Mouse (Mus musculus) forebrain, embryonic 13.5 days (tissue): ENCODE results near the gene Pibf1. TPM values are rescaled to one million over a fixed set of nuclear protein-coding genes. Genes with fewer than 3 reads are reported as not detected.

Experiments
- ATAC-seq: fragments of 200-750 bp; cut with Nextera tagmentation; 2 replicates; pipeline ENCODE4 v1.8.0; 2017
- H3K27ac ChIP-seq: fragments of 300-500 bp; sonication (generic); 2 replicates; pipeline ENCODE4 v1.5.1; 2015; ENCODE audit warnings: inconsistent platforms, mild to moderate bottlenecking, moderate library complexity
- H3K27me3 ChIP-seq: fragments of 300-500 bp; sonication (generic); 2 replicates; pipeline ENCODE4 v1.6.1; 2015; ENCODE audit warnings: mild to moderate bottlenecking, inconsistent platforms
- H3K36me3 ChIP-seq: fragments of 300-500 bp; sonication (generic); 2 replicates; pipeline ENCODE4 v1.6.1; 2015; ENCODE audit warnings: mild to moderate bottlenecking, inconsistent platforms; ENCODE audit not compliant: poor library complexity, severe bottlenecking
- H3K4me1 ChIP-seq: fragments of 300-500 bp; sonication (generic); 2 replicates; pipeline ENCODE4 v1.6.1; 2015; ENCODE audit warnings: inconsistent platforms
- H3K4me2 ChIP-seq: fragments of 300-500 bp; sonication (generic); 2 replicates; pipeline ENCODE4 v1.6.1; 2015; ENCODE audit warnings: inconsistent platforms, mild to moderate bottlenecking, moderate library complexity
- H3K4me3 ChIP-seq: fragments of 300-500 bp; sonication (generic); 2 replicates; pipeline ENCODE4 v1.5.1; 2015; ENCODE audit warnings: mild to moderate bottlenecking, inconsistent platforms
- H3K9ac ChIP-seq: fragments of 300-500 bp; sonication (generic); 2 replicates; pipeline ENCODE4 v1.6.1; 2015; ENCODE audit warnings: mild to moderate bottlenecking, inconsistent platforms
- H3K9me3 ChIP-seq: fragments of 300-500 bp; sonication (generic); replicated peaks from 2 replicates; pipeline ENCODE4 v1.6.1; 2016; ENCODE audit warnings: inconsistent platforms
- WGBS: fragments of 180-500 bp; shearing (Covaris S2); methylation state at CpG from one replicate; pipeline ENCODE4 v1.1.7; 2015; 5-methylcytosine and 5-hydroxymethylcytosine counted together
- polyA plus RNA-seq: library from polyadenylated mRNA; unstranded; fragments of >200 nt; fragmentation: Nextera tagmentation; extraction: Ambion mirVana; gene quantifications from 2 replicates; pipeline ENCODE4 v1.2.1, GENCODE M21; 2015

The Pibf1 gene
- polyA plus RNA-seq, 1 experiment from 2014 or later: 21.2 TPM

DNA sequence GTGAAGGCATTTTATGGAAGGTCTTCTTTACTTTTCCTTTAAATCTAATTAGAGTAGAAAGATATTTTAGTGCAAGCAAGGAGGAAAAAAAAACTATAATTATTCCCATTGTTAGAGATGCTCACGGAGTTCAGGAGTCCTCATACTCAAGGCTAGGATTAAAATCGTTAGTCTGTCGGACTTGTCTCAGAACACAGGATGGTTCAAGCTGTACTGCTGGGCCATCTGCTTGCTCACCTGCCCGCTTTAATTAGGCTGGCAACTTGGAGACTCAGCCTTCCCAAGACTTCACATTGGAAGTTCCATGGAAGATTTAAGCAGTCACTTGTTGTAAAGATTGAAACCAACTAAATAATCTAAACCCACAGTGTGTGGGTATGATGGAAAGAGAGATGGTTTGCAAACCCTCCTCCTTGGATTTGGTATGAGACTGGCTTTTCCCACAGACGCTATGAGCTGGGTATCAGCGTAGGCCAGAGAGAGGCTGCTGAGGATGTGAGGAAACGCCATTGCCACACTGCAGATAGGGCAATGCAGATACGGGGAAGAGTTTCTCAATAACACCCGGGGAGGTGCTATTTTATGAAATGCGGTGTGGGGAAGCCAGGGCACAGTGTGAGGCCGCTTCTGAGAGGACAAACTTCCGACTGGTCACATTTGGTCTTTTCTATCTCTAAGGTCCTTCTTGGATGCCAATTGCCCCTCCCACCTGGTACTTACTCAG lies 179.7 kb downstream of the Pibf1 start:
- Histone ChIP-seq H3K27me3 (no peaks in the 10 kb centered on the region), H3K9me3 (no peaks in the 10 kb centered on the region), H3K9ac (no peak overlapping the region), H3K27ac (no peak overlapping the region), H3K4me2 (no peak overlapping the region), H3K4me1 (peaks cover 4% of the 10 kb centered on the region; the same call in 1 of the 2 replicates), H3K36me3 (no peaks in the 10 kb centered on the region), H3K4me3 (no peak overlapping the region)
- 43% methylated on average over 12 of the region's 12 CpGs for WGBS
- ATAC-seq: no peak

DNA sequence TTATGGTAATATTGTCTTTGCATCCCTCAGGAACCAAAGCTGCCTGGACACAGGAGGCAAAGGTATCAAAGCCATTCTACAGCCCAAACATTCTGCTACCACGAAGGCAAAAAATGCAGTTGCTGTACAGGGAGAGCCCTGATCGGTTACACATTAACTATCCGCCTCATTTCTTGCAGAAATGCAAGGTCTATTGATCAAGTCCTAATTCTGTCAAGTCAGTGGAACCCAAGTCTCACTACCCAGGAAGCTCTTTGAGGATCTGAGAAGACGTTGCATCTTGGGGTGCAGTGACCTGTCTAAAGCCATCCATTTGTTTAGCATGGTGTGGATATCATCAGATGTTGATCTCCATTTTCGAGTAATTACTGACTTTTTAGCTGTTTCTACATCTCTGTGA lies 181.2 kb downstream of the Pibf1 start:
- no peaks in the 10 kb centered on the region for H3K27me3 ChIP-seq
- H3K9ac ChIP-seq: no peak overlapping the region
- no peak overlapping the region for H3K27ac ChIP-seq
- H3K4me2 ChIP-seq: no peak overlapping the region
- H3K36me3 ChIP-seq: no peaks in the 10 kb centered on the region
- WGBS: 83% methylated on average over 5 of the region's 5 CpGs
- peaks cover 4% of the 10 kb centered on the region; the same call in 1 of the 2 replicates for H3K4me1 ChIP-seq
- no peaks in the 10 kb centered on the region for H3K9me3 ChIP-seq
- ATAC-seq: no peak
- no peak overlapping the region for H3K4me3 ChIP-seq

DNA sequence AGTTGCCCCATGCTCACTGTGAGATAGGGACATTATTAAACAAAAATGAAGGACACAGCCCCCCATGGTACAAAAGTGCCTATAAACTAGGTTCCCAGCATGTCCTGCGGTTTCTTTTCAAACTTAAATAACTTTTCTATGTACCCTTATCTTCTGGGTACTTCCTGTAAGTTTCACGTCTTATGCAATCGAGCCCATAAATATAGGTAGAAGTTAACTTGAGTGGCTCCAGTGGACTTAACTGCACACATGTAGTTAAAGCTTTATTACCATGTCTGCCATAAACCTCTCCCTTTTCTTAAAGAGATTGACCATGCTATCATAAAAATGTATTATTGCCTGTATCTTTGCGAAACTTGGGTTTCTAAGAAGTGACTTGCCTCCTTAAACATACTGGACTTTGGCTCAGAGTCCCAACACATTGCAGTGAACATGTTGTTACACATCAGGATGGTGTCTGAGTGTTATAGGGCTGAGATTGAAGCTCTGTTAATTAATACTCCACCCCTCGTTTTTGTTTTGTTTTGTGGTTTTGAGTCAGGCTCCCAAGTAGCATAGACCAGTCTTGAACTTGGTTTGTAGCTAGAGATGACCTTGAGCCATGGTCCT lies 181.7 kb downstream of the Pibf1 start:
- no peak overlapping the region for H3K9ac ChIP-seq

DNA sequence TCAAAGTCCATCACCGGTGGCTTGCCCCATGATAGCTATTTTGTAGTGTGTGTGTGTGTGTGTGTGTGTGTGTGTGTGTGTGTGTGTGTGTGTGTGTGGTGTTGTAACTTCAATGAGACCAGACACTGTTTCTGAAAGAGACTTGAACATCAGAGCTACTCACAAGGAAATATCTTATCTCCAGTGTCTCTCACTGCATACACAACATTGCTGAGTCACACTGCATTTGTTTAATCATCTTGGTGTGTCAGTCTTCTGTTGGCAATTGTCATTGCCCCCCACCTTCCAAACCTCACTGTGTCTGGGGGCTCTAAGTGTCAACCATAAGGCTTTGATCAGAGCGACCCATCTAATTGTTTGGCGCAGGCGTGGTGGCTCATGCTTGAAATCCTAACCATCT lies 186.3 kb downstream of the Pibf1 start:
- 96% methylated on average over 4 of the region's 4 CpGs for WGBS
- Histone ChIP-seq H3K36me3 (no peaks in the 10 kb centered on the region), H3K27ac (no peak overlapping the region)

More for the DNA sequence above, 181.7 kb downstream of the Pibf1 start:
- Histone ChIP-seq H3K4me3 (no peak overlapping the region), H3K36me3 (no peaks in the 10 kb centered on the region), H3K9me3 (no peaks in the 10 kb centered on the region), H3K4me2 (no peak overlapping the region), H3K27ac (no peak overlapping the region), H3K4me1 (peaks cover 4% of the 10 kb centered on the region; the same call in 1 of the 2 replicates), H3K27me3 (no peaks in the 10 kb centered on the region)
- ATAC-seq: no peak
- 91% methylated on average over 5 of the region's 5 CpGs for WGBS

DNA sequence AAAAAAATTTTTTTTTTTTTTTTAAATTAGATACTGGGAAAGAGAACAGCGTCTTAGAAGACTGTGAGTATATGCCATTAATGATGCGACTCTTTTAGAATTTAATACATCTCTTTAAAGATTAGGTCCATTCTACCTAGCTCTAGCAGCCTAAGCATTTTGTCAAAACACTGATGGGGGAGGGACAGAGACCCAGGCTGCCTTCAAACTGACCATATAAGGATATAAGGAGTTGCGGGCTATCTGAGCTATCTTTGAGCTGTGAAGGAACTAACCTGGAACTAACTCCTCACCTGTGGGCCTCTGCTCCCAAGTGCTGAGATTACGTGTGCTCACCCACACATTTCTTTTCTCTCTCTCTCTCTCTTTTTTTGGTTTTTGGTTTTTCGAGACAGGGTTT lies 193.0 kb downstream of the Pibf1 start:
- 95% methylated on average over 5 of the region's 5 CpGs for WGBS
- Histone ChIP-seq H3K9me3 (no peaks in the 10 kb centered on the region), H3K4me1 (0 out of 2 replicates have a peak, but pooled peaks cover 7% of the 10 kb centered on the region), H3K27me3 (peaks cover under 1% of the 10 kb centered on the region; the same call in 1 of the 2 replicates), H3K4me2 (no peak overlapping the region), H3K4me3 (no peak overlapping the region), H3K36me3 (no peaks in the 10 kb centered on the region), H3K27ac (no peak overlapping the region), H3K9ac (no peak overlapping the region)
- no peak for ATAC-seq

More for the DNA sequence above, 186.3 kb downstream of the Pibf1 start:
- no peaks in the 10 kb centered on the region for H3K27me3 ChIP-seq
- ATAC-seq: no peak
- no peaks in the 10 kb centered on the region for H3K4me1 ChIP-seq
- H3K4me3 ChIP-seq: no peak overlapping the region
- H3K9me3 ChIP-seq: no peaks in the 10 kb centered on the region
- no peak overlapping the region for H3K9ac ChIP-seq
- H3K4me2 ChIP-seq: no peak overlapping the region

DNA sequence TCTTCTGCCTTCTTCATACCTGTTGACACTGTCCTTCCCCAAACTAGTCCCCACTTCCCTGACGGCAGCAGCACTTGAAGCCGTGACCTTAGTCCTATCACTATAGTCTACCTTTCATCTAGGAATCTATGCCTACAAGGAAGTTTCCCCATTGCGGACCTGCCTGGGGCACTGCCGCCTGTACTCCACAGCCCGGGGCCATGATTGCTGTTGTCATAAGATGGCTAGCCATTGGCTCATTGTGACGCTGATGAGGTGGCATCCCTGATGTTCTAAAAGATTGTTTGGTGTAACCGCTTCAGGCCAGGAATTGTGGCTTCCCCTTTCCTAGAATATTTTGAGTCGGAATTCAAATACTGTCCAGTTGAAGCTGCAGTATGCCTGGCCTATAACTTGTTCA lies 195.2 kb downstream of the Pibf1 start:
- H3K4me3 ChIP-seq: no peak overlapping the region
- H3K36me3 ChIP-seq: no peaks in the 10 kb centered on the region
- no peak overlapping the region for H3K4me2 ChIP-seq
- peaks cover 14% of the 10 kb centered on the region for H3K27me3 ChIP-seq
- H3K9me3 ChIP-seq: no peaks in the 10 kb centered on the region
- no peak for ATAC-seq
- peaks cover 11% of the 10 kb centered on the region for H3K4me1 ChIP-seq
- no peak overlapping the region for H3K27ac ChIP-seq
- 91% methylated on average over 8 of the region's 8 CpGs for WGBS
- no peak overlapping the region for H3K9ac ChIP-seq

DNA sequence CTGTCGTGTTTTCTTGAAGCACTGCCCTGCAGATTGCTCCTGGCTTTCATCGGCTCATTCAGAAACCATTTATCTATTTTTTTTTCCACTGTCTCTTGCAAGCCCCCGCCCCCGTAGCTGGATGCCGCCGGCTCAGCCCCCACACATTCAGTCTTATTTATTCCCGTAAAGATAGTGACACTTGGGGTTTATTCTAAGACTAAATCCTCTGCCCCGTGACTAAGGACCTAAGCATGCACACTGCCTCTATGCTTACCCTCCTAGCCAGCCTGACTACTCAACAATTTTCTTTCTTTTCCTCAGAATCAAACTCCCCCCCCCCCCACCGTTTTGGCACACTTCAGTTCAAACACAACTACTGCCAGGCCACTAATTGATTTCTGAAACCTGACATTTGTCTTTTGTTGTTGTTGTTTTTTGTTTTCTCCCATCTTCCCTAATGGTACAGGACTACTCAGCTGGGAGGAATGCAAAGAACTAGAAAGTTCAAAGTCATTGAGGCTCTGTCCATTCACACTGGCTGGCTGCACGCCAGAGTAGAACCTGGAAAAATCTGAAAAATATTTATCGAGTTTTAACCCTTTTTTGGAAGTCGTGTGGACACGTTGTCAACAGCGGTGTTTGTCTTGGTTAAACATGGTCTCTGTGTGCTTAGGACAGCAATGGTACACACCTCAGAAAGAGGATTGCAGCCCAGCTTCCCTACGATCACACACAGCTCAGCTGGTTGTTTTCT lies 196.6 kb downstream of the Pibf1 start:
- no peak for ATAC-seq
- Histone ChIP-seq H3K27ac (no peak overlapping the region), H3K4me3 (no peak overlapping the region), H3K4me1 (peaks cover 17% of the 10 kb centered on the region), H3K36me3 (no peaks in the 10 kb centered on the region), H3K27me3 (peaks cover 19% of the 10 kb centered on the region), H3K9me3 (no peaks in the 10 kb centered on the region), H3K4me2 (no peak overlapping the region), H3K9ac (no peak overlapping the region)
- 51% methylated on average over 15 of the region's 15 CpGs for WGBS

DNA sequence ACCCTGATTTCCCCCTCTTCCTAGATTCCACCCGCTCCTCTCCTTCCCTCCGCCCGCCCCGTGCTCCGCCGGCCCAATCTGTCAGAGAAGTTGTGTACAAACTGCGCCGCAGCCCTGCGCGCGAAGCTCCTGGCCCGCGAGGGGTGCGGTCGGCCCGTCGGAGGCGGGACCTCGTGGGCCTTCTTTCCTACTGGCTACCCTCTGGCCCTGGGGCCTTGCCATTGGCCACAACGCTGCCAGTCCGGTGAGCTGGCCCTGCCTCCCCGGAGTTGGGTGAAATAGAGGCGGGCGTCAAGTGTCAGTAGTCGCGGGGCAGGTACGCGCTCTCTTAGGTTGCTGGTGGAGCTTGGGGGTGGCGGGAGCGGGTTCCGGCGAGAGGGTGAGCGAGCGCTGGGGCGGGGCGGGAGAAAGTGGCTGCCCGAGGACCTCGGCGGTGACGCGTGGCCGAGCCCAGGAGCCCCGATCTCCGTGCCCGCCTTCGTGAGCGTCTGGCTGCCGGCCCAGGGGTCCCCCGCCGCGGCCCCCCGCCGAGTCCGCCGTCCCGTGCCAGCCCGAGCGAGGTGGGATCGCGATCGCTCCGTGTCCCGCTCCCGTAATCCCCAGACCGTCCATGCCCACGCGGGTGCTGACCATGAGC lies 199.3 kb downstream of the Pibf1 start, which contains the start of gene Klf5:
Gene Klf5 (plus strand): TSS at position 307 of the 637 bp plus-strand sequence.
- Histone ChIP-seq H3K4me3 (peak within 1 kb of the TSS; percentile 73), H3K4me1 (peaks cover 17% of the 10 kb centered on the region), H3K36me3 (no peaks in the 10 kb centered on the region; the same call in 1 of the 2 replicates), H3K4me2 (peak within 1 kb of the TSS; percentile 98), H3K27me3 (peaks cover 28% of the 10 kb centered on the region), H3K9me3 (no peaks in the 10 kb centered on the region), H3K9ac (peak within 1 kb of the TSS; percentile 70), H3K27ac (no peak within 1 kb of the TSS; the same call in 1 of the 2 replicates)
- WGBS: under 1% methylated on average over 65 of the region's 67 CpGs
- peak; percentile 99 for ATAC-seq

DNA sequence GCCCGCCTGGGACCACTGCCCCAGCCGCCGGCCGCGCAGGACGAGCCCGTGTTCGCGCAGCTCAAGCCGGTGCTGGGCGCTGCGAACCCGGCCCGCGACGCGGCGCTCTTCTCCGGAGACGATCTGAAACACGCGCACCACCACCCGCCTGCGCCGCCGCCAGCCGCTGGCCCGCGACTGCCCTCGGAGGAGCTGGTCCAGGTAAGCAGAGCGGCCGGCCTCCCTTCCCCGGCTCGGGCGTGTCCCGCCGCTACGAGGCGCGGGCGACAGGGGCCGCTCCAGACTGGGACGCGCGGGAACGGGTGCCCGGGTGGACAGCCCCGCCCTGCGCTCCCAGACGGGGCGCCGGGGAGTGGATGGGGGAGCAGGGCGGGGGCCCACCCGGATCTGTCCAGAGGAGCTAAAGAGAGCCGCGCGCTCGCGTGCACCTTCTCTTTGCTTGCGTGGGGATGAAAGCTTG lies 199.8 kb downstream of the Pibf1 start:
- ATAC-seq: peak; percentile 82
- no peaks in the 10 kb centered on the region for H3K9me3 ChIP-seq
- H3K4me1 ChIP-seq: peaks cover 17% of the 10 kb centered on the region
- peak overlapping the region; percentile 70 for H3K9ac ChIP-seq
- peak overlapping the region; percentile 73 for H3K4me3 ChIP-seq
- WGBS: under 1% methylated on average over 43 of the region's 60 CpGs
- H3K4me2 ChIP-seq: peak overlapping the region; percentile 98
- H3K36me3 ChIP-seq: no peaks in the 10 kb centered on the region; the same call in 1 of the 2 replicates
- H3K27ac ChIP-seq: no peak overlapping the region
- peaks cover 28% of the 10 kb centered on the region for H3K27me3 ChIP-seq

DNA sequence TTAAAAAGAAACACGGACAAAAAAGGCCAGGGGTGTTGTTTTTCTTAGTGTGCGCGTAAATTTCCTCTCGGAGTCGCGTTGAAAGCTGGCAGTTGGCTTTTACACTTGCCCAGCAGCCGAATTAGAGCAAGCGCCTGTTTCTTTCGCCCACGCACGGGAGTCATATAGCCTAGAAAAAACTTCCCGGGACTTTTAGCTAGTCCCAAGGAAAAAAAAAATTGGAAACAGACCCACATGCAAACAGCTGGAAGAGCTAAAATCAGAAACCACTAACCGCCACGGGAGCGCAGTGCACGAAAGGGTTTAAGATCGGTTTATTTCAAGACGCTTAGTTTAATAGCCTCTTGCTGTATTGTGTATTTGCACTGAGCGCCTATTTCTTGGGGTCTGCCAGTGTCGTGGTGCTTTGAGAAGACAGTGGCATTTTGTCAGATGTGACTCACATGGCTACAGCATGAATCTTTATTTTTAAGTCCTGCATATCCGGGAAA lies 200.5 kb downstream of the Pibf1 start:
- H3K4me2 ChIP-seq: peak overlapping the region; percentile 98
- no peaks in the 10 kb centered on the region; the same call in 1 of the 2 replicates for H3K36me3 ChIP-seq
- ATAC-seq: no peak
- peak overlapping the region; percentile 73 for H3K4me3 ChIP-seq
- H3K9me3 ChIP-seq: no peaks in the 10 kb centered on the region
- H3K4me1 ChIP-seq: peaks cover 17% of the 10 kb centered on the region
- peak overlapping the region; percentile 70 for H3K9ac ChIP-seq
- H3K27ac ChIP-seq: no peak overlapping the region
- WGBS: 5% methylated on average over 21 of the region's 21 CpGs
- H3K27me3 ChIP-seq: peaks cover 28% of the 10 kb centered on the region

DNA sequence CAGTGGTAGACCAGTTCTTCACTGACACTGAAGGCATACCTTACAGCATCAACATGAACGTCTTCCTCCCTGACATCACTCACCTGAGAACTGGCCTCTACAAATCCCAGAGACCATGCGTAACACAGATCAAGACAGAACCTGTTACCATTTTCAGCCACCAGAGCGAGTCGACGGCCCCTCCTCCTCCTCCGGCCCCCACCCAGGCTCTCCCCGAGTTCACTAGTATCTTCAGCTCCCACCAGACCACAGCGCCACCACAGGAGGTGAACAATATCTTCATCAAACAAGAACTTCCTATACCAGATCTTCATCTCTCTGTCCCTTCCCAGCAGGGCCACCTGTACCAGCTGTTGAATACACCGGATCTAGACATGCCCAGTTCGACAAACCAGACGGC lies 202.2 kb downstream of the Pibf1 start:
- Histone ChIP-seq H3K4me3 (no peak overlapping the region), H3K36me3 (no peaks in the 10 kb centered on the region; the same call in 1 of the 2 replicates), H3K9ac (no peak overlapping the region), H3K27me3 (peaks cover 28% of the 10 kb centered on the region), H3K9me3 (no peaks in the 10 kb centered on the region), H3K4me2 (no peak overlapping the region), H3K27ac (no peak overlapping the region), H3K4me1 (peaks cover 10% of the 10 kb centered on the region)
- WGBS: 67% methylated on average over 11 of the region's 11 CpGs
- ATAC-seq: no peak
